Mouse (Mus musculus): ENCODE measurements around the gene Myo1e. TPM values are rescaled to one million over a fixed set of nuclear protein-coding genes. Genes with fewer than 3 reads are reported as not detected.

The Myo1e gene
- polyA plus RNA-seq, 2 experiments from 2014 or later: 32.1 to 54.1 TPM

GRCm38 (mm10) chr9:70422661-70423060 is 215.5 kb downstream of the Myo1e start:
- ATAC-seq: no peak

GRCm38 (mm10) chr9:70439959-70440358 is 232.8 kb downstream of the Myo1e start:
- ATAC-seq: no peak

GRCm38 (mm10) chr9:70449072-70449471 is 241.9 kb downstream of the Myo1e start:
- no peak for ATAC-seq

Other genes starting within 250 kb of the Myo1e start
- 10 to 100 TPM; 36.3 to 37.1 TPM for gene Bnip2, start 217.9 kb upstream of the Myo1e start, polyA plus RNA-seq (2017; shearing (Covaris generic))
- gene Gtf2a2, start 194.8 kb upstream of the Myo1e start, polyA plus RNA-seq (2017; shearing (Covaris generic)): 100 to 1,000 TPM; 135 to 193 TPM
- not detected for gene Gcnt3, start 169.3 kb upstream of the Myo1e start, polyA plus RNA-seq (2017; shearing (Covaris generic))
- gene Fam81a, start 64.8 kb upstream of the Myo1e start, polyA plus RNA-seq (2017; shearing (Covaris generic)): 1 to 10 TPM; 1.3 to 1.5 TPM
- gene Ccnb2, start 214.2 kb downstream of the Myo1e start, polyA plus RNA-seq (2017; shearing (Covaris generic)): 10 to 100 TPM in 1 of 2 experiments, 1 to 10 TPM in 1; 9.8 to 21.7 TPM

Data from CD4-positive, CD25-positive, alpha-beta regulatory T cell, adult 4 months (primary cell).